Mouse (Mus musculus): ENCODE data around the gene Rplp0. TPM values are rescaled to one million over a fixed set of nuclear protein-coding genes. Genes with fewer than 3 reads are reported as not detected.

The Rplp0 gene
- polyA plus RNA-seq, 1 experiment from 2014 or later = 1,442 TPM

DNA sequence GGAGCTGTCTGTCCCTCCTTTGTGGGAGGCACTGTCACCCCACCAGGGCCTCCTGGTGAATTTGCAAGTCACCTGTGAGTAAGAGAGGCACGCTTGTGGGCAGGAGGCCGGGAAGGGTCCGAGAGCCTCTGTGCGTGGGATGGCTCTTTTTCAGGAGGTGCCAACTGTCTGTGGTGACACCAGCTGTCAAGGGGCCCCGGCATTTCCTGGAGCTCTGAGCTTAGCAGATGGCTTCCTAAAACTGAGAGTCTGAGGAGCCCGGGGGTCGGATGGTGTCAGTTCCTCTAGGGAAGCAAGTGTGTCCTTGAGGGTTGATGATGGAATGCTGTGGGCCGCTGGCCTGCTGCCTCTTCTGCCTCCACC, 28.8 kb upstream of the Rplp0 start:
- WGBS = 61% methylated on average over 8 of the region's 8 CpGs
- DNase-seq (ENCODE audit: low spot score) = no peak

DNA sequence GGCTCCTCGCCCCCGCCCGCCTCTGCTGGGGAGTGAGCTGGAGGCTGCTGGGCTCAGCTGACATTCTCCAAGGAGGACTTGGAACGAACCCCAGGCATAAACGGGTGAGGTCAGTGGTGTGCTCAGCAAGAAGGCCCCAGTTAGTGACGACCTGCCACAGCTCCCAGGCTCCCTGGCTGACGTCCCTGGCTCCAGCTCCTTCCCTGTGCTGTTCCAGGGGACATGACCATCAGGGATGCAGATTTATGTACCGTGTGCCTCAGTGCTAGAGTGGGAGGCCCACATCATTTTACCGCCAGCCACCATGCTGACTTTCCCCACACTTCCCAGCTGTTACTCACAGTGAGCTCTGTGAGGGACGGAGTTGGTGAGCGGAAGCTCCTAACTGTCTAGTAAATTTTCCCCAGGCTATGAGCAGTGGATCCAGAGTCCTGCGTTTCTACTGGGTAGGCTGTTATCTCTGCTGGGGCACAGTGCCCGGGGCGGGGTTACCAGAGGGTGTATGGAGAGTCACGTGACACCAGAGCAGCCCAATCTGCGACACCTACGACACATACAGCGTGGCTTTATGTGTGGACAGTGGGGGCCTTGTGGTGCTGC, 27.5 kb upstream of the Rplp0 start:
- peaks cover 81% of the 10 kb centered on the region for H3K4me1 ChIP-seq
- 46% methylated on average over 18 of the region's 18 CpGs for WGBS
- DNase-seq (ENCODE audit: low spot score) = no peak
- no peak overlapping the region for H3K4me3 ChIP-seq
- no peaks in the 10 kb centered on the region for H3K9me3 ChIP-seq (replicated peaks)
- H3K27me3 ChIP-seq (ENCODE audit: low read depth, poor library complexity, severe bottlenecking) = no peaks in the 10 kb centered on the region
- H3K27ac ChIP-seq = peak overlapping the region; percentile 73
- H3K36me3 ChIP-seq = 0 out of 2 replicates have a peak, but pooled peaks cover 5% of the 10 kb centered on the region

More for the DNA sequence above, 28.8 kb upstream of the Rplp0 start:
- Histone ChIP-seq H3K27ac (peak overlapping the region; percentile 72), H3K36me3 (0 out of 2 replicates have a peak, but pooled peaks cover 10% of the 10 kb centered on the region), H3K27me3 (ENCODE audit: low read depth, poor library complexity, severe bottlenecking) (no peaks in the 10 kb centered on the region), H3K9me3 (replicated peaks) (no peaks in the 10 kb centered on the region), H3K4me3 (no peak overlapping the region), H3K4me1 (peaks cover 89% of the 10 kb centered on the region)

DNA sequence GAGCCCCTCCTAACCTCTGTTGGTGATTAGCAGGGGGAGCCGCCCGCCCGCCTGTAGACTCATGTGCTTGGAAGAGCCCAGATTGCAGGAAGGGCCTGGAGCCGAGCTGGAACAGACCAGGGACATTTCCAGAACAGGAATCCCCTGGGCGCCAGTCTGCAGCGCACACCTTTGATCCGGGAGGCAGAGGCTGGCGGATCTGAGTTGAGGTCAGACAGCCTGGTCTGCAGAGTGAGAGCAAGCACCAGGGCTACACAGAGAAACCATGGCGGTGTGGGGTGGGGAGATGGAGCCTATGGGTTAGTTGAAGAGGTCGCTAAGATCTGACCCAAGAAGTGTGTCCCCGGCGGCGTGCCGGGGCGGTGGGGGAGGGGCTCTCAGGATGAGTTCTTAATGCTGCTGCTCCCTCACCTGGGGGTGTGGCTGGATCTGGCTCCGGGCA, 25.0 kb upstream of the Rplp0 start:
- peak; percentile 57 for DNase-seq (ENCODE audit: low spot score)
- peak overlapping the region; percentile 32 for H3K4me3 ChIP-seq
- peak overlapping the region; percentile 72 for H3K27ac ChIP-seq
- H3K36me3 ChIP-seq = 0 out of 2 replicates have a peak, but pooled peaks cover 5% of the 10 kb centered on the region
- no peaks in the 10 kb centered on the region for H3K9me3 ChIP-seq (replicated peaks)
- H3K27me3 ChIP-seq (ENCODE audit: low read depth, poor library complexity, severe bottlenecking) = no peaks in the 10 kb centered on the region
- 2% methylated on average over 16 of the region's 16 CpGs for WGBS
- H3K4me1 ChIP-seq = peaks cover 80% of the 10 kb centered on the region

DNA sequence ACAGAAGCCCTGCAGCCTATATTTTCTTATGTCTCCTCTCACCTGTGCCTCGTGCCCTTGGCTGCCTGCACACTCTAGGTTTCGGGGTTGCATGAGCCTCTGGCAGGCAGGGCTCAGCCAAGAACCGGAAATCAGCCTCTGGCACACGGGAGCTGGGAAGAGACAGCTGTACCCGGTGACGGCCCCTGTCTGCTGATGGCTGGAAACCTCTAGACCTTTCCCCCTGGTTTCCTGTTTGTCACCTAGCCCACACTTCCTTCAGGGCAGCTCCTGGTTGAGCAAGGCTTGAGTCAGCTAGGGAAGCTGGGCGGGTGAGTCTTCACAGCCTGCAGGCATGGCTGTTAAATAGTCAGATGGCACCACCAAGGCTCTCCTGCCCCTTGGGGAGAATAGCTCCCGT, 24.4 kb upstream of the Rplp0 start:
- Histone ChIP-seq H3K9me3 (replicated peaks) (no peaks in the 10 kb centered on the region), H3K36me3 (0 out of 2 replicates have a peak, but pooled peaks cover 5% of the 10 kb centered on the region), H3K4me1 (peaks cover 75% of the 10 kb centered on the region), H3K4me3 (peak overlapping the region; percentile 32), H3K27me3 (ENCODE audit: low read depth, poor library complexity, severe bottlenecking) (no peaks in the 10 kb centered on the region), H3K27ac (peak overlapping the region; percentile 72)
- WGBS = 30% methylated on average over 8 of the region's 8 CpGs
- no peak for DNase-seq (ENCODE audit: low spot score)

DNA sequence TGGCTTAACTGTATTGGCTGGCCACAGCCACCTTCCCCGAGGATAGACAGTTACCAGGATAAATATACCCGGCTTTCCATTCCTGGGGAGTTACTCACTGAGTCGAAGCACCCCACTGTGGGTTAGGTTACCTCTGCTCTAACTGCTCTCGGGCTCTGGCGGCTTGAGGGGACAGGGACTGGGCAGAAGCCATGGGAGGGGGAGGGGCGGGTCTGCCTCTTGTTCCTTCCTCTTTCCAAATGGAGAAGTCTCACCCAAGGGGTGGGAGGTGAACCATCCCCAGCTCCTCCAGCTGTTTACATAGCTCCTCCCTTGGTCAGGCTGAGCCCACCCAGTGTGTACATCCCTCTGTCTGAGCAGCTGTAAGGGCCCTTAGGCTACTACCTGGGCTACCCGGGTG, 23.6 kb upstream of the Rplp0 start:
- H3K27me3 ChIP-seq (ENCODE audit: low read depth, poor library complexity, severe bottlenecking) = no peaks in the 10 kb centered on the region
- H3K36me3 ChIP-seq = 0 out of 2 replicates have a peak, but pooled peaks cover 5% of the 10 kb centered on the region
- no peak overlapping the region for H3K4me3 ChIP-seq
- H3K4me1 ChIP-seq = peaks cover 67% of the 10 kb centered on the region
- H3K9me3 ChIP-seq (replicated peaks) = no peaks in the 10 kb centered on the region
- peak overlapping the region; percentile 72 for H3K27ac ChIP-seq
- WGBS = 31% methylated on average over 7 of the region's 7 CpGs
- DNase-seq (ENCODE audit: low spot score) = no peak

DNA sequence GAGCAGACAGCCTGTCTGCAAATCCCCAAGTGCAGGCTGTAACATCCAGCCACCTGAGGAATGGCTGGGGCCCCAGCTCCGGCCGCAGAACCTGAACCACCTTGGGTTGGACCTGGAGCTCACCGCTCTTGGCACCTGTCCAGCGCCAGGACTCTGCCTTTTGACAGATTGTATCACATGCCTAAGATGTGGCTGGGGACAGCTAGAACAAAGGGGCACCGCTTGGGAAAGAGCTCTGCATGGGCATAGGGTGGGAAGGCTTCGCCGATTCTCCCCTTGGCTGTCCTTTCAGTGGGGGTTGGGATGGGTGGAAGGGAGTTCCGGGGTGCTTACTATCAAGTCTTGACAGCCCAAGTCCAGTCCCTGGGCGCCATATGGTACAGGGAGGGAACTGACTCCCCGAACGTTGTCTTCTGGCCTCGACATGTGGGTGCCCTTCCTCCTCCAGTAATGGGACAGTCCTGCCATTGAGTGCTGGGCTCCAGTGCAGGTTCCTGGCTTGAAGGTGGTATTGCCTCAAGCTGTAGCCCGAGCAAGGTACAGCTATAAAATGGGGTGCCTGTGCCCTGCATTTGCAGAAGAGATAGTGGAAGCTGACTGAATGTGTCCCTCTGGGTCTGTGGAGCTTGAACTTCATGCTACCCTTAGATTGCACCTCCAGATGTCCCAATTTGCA, 21.1 kb upstream of the Rplp0 start:
- Histone ChIP-seq H3K27me3 (ENCODE audit: low read depth, poor library complexity, severe bottlenecking) (no peaks in the 10 kb centered on the region), H3K9me3 (replicated peaks) (no peaks in the 10 kb centered on the region), H3K4me3 (0 out of 2 replicates have a peak overlapping the region, but pooled peaks have one; percentile 4), H3K36me3 (0 out of 2 replicates have a peak, but pooled peaks cover under 1% of the 10 kb centered on the region), H3K4me1 (peaks cover 58% of the 10 kb centered on the region), H3K27ac (peak overlapping the region; percentile 39)
- WGBS = 75% methylated on average over 13 of the region's 13 CpGs
- DNase-seq (ENCODE audit: low spot score) = no peak

DNA sequence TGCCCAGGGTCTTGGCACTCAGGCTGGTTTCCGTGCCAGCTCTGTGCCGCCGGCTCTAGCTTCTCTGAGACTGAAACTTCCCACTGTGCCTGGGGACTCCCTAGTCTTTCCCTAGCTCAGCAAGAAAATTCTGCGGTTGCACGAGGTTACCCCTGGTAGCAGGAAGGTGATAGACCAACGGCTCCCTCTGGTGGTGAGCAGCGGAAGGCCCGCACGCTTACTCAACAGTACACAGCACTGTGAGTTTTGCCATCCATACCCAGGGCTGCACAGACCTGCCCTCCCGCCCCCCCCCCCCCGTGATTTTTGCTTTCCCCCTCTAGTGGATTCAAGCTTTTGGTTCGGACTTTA, 20.6 kb upstream of the Rplp0 start:
- H3K9me3 ChIP-seq (replicated peaks) = no peaks in the 10 kb centered on the region
- H3K4me3 ChIP-seq = 0 out of 2 replicates have a peak overlapping the region, but pooled peaks have one; percentile 4
- 1% methylated on average over 12 of the region's 12 CpGs for WGBS
- H3K36me3 ChIP-seq = no peaks in the 10 kb centered on the region
- DNase-seq (ENCODE audit: low spot score) = peak; percentile 96
- H3K4me1 ChIP-seq = peaks cover 58% of the 10 kb centered on the region
- H3K27ac ChIP-seq = peak overlapping the region; percentile 39
- H3K27me3 ChIP-seq (ENCODE audit: low read depth, poor library complexity, severe bottlenecking) = no peaks in the 10 kb centered on the region

DNA sequence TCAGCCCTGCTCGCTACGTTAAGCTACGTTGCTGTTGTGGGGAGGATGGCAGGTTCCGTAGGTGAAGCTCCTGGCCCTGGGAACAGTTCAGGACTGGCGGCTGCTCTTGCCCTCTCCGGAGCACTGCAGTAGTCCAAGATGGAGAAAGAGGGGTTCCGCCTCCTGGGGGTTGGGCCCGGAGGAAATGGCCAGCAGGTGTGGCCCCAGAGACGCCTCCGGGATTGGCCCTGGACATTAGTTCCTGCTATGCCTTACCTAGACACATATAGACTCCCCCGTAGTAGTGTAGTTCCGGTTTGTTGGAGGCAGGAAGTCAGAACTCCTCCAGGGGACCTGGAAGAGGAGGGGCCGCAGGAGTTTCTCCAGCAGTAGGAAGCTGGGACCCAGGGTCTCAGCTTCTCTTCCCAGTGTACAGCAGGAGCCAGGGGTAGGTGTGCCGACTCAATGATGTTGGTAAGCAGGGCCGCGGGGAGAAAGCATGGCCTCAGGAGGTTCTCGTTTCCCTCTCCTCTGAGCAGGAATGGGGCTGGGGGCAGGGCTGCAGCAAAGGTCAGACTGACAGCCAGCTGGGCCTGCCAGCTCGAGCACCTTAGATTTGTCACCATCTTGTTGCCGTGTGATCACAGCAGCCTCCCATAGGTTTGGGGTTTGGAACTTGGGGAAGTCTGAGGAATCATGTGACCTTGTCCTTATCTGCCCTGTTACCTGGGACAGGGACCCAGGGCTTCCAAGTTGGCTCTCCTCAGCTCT, 16.5 kb upstream of the Rplp0 start:
- WGBS = 64% methylated on average over 19 of the region's 19 CpGs
- Histone ChIP-seq H3K36me3 (peaks cover 39% of the 10 kb centered on the region), H3K9me3 (replicated peaks) (no peaks in the 10 kb centered on the region), H3K27me3 (ENCODE audit: low read depth, poor library complexity, severe bottlenecking) (no peaks in the 10 kb centered on the region), H3K4me3 (no peak overlapping the region), H3K27ac (peak overlapping the region; percentile 37), H3K4me1 (peaks cover 70% of the 10 kb centered on the region)
- DNase-seq (ENCODE audit: low spot score) = no peak

DNA sequence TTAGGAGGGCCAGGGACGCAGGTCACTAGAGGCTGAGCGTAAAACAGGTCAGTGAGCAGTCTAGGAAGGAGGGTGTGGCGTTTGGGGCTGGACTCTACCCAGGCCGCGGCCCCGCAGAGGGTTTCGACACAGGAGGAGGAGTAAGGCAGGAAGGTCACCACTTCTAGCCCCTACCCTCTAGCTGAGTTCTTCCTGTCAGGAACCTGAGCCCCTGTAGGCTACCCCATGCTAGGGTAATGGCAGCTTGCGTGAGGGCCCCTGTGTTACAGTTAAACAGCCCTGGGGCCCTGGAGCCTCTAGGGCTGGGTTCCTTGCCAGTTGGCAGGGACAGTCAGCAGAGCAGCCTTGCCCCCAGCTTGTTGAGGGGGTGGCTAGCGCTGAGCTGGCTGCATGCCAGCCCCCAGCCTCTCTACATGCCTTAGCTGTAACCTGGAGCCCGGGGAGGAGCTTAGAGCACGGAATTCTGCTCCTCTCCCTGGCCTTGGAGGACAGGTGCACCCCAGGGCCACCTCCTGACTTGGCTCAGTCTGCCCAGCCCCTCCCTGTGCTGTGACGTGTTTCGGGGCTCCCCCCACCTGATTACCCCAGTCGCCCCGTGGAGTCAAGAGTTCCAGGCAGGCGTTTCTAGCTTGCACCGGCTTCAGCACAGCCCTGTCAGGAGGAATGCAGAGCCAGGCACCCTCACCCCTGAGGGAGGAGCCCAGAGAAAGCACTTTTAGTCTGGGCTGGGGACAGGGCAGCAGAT, 15.6 kb upstream of the Rplp0 start:
- 70% methylated on average over 17 of the region's 17 CpGs for WGBS
- no peaks in the 10 kb centered on the region for H3K9me3 ChIP-seq (replicated peaks)
- H3K36me3 ChIP-seq = peaks cover 48% of the 10 kb centered on the region
- no peak for DNase-seq (ENCODE audit: low spot score)
- H3K27ac ChIP-seq = peak overlapping the region; percentile 37
- peaks cover 61% of the 10 kb centered on the region for H3K4me1 ChIP-seq
- peak overlapping the region; percentile 15; the same call in 1 of the 2 replicates for H3K4me3 ChIP-seq
- H3K27me3 ChIP-seq (ENCODE audit: low read depth, poor library complexity, severe bottlenecking) = no peaks in the 10 kb centered on the region

DNA sequence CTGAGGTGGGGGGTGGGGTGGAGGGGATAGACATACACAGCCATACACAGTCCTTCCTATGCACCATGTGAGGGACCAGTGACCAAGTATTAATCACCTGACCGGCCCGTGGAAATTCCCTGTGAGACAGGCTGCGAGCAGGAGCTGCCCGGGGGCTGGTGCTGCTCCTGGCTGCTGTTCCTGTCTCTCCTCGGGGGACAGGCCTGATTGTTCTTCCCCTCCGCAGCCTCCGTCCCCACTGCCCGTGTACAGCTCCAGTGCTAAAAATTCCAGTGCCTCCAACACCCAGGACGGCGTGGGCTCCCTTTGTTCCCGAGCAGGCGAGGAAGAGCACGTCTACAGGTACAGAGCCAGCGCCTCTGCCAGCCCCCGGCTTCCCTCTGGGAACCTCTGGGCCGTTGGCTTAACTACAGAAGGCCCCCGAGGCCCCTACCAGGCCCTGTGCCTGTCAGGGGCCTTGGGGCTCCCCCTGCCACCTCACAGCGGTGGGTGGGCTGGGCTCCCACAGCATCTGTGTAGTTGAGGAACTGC, 14.5 kb upstream of the Rplp0 start:
- H3K4me1 ChIP-seq = peaks cover 56% of the 10 kb centered on the region
- peak overlapping the region; percentile 64 for H3K27ac ChIP-seq
- 61% methylated on average over 18 of the region's 18 CpGs for whole genome bisulfite sequencing
- no peaks in the 10 kb centered on the region for H3K9me3 ChIP-seq (replicated peaks)
- peaks cover 59% of the 10 kb centered on the region for H3K36me3 ChIP-seq
- no peak overlapping the region for H3K4me3 ChIP-seq
- H3K27me3 ChIP-seq (ENCODE audit: low read depth, poor library complexity, severe bottlenecking) = no peaks in the 10 kb centered on the region
- no peak for DNase-seq (ENCODE audit: low spot score)

DNA sequence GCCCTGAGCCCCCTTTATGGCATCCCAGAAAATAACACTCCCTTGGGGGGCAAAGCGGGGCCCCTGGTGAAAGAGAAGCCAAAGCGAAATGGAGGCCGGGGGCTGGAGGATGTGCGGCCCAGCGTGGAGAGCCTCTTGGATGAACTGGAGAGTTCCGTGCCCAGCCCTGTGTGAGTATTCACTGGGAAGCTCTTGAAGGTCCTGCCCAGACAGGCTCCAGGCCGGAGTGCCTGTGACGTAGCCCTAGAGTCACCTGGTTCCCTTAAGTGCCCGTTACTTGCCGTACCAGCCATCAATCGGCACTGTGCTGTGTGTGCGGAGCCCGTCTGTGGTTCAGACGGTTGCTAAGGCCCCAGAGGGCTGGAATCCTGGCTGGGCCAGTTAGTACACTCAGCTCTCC, 13.6 kb upstream of the Rplp0 start:
- 85% methylated on average over 14 of the region's 14 CpGs for WGBS
- Histone ChIP-seq H3K9me3 (replicated peaks) (no peaks in the 10 kb centered on the region), H3K27me3 (ENCODE audit: low read depth, poor library complexity, severe bottlenecking) (no peaks in the 10 kb centered on the region), H3K36me3 (peaks cover 68% of the 10 kb centered on the region), H3K4me1 (peaks cover 56% of the 10 kb centered on the region), H3K4me3 (no peak overlapping the region), H3K27ac (peak overlapping the region; percentile 64)
- DNase-seq (ENCODE audit: low spot score) = no peak

DNA sequence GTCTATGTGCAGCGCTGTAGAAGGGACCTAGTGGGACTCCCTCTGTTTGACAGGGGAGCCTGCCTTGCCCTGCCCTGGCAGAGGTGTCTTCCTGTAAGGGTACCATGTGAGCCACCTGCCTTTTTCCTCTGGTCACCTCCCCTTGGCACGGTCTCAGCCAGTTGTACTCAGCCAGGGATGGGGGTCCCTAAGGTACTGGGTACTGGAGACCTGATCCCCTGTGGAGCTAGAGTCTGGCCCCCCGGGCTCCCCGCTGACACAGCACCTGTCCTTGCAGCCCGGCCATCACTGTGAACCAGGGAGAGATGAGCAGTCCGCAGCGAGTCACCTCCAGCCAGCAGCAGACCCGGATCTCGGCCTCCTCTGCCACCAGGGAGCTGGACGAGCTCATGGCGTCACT, 12.7 kb upstream of the Rplp0 start:
- Histone ChIP-seq H3K27me3 (ENCODE audit: low read depth, poor library complexity, severe bottlenecking) (no peaks in the 10 kb centered on the region), H3K4me1 (peaks cover 56% of the 10 kb centered on the region), H3K4me3 (no peak overlapping the region), H3K36me3 (peaks cover 76% of the 10 kb centered on the region), H3K9me3 (replicated peaks) (no peaks in the 10 kb centered on the region), H3K27ac (peak overlapping the region; percentile 43)
- DNase-seq (ENCODE audit: low spot score) = no peak
- WGBS = 79% methylated on average over 11 of the region's 11 CpGs
